Mouse (Mus musculus): ENCODE measurements around the gene Ano4. TPM values are rescaled to one million over a fixed set of nuclear protein-coding genes. Genes with fewer than 3 reads are reported as not detected.

The Ano4 gene
- total RNA-seq (2021): 1 to 10 TPM; 4.5 to 6.1 TPM

DNA sequence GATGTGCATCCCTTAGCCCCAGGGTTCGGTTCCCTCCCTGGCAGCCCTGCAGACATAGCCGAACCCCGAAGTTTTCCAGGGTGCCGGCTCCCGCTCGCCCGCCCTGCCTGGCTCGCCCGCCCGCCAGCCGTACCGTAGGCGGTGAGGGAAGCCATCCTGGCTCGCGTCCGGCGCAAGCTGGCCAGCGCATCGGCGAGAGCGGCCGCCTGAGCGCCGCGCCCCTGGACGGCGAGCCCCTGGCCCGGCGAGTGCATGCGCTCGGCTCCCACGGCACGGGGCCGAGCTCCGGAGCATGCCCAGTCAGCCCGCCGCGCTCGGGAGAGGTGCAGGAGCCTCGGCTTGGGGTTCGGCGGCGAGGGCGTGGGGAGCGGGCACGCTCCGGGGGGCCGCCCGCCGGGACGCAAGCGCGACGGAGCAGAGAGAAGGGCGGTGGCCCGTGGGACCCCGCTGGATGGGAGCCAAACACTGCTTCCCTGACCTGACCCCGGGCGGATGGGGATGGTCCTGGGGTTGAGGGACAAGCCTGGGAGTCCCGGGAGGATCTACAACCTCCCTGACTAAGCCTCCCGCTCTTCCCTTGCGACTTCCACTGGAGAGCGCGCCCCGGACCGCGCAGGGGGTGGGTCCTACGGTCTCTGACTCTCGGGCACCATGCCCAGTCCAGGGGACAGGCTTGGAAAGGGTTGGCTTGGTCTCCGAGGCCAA, at the start of gene Ano4:
Gene Ano4 (minus strand): TSS at position 272 of the 705 bp plus-strand sequence.
- intact Hi-C loops (cut with DNase I): loop anchor here (5.0 kb wide), 1 partner anchor 38 kb away; no protein-coding TSS in a partner anchor
- peak; percentile 67 to 70 for DNase-seq

DNA sequence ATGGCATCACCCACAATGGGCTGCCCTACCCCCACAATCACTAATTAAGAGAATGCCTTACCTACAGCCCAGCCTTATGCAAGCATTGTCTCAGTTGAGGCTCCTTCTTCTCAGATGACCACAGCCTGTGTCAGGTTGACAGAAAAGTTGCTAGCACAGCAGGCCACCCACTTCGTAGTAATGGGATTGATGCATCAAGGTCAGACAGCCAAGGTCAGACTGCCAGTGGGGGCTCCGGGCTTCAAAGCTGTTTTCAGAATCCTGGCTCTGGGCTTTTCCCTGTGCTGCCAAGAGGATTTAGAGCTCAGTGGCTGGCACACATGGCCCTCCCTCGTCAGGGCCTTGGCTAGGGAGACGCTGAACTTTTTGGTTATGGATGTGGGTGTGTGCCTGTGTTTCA, 48.1 kb upstream of the Ano4 start:
- intact Hi-C loops (cut with DNase I): no loop called here
- DNase-seq: no peak

DNA sequence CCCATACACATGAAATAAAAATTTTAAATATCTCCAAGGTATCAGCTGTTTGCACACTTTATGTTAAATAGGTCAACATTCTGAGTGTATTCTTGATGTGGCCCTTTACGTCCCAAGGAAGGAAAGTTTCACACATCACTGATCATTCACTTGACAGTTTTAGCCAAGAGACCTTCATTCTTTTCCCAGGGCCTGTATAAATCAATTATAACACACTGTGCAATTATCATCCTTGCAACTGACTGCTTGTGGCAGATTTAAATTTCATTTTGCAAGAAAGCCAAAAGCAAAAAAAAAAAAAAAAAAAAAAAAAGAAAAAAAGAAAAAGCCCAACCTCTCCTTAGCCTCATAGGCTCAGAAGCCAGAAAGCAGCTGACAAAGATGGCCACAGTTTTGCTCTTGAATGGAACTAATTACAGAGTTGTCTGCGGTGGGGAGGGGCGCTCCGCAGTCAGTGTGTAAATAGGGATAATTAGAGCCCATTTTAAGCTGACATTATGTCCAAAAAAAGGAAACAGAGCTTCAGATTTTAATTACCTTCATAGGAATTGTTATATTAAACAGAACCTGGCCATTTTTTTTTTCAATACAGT, 47.1 kb upstream of the Ano4 start:
- no peak for DNase-seq
- intact Hi-C loops (cut with DNase I): no loop called here

DNA sequence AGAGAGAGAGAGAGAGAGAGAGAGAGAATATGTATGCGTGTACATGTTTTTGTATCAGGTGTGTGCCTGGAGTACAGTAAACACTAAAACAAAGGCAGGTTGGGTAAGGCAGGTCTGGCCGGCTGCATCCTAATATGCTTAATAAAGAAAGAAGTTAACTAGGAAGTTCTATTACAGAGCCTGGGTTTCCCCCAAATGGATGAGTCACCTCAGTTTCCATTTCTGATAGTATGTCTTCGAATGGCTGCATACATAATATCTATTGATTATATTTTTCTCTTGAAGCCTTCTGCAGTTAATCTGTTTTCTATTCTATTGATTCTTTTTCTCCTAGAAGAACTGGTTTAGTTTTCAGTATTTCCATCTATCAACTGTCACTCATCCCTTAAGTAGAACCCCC, 41.9 kb upstream of the Ano4 start:
- no peak for DNase-seq

DNA sequence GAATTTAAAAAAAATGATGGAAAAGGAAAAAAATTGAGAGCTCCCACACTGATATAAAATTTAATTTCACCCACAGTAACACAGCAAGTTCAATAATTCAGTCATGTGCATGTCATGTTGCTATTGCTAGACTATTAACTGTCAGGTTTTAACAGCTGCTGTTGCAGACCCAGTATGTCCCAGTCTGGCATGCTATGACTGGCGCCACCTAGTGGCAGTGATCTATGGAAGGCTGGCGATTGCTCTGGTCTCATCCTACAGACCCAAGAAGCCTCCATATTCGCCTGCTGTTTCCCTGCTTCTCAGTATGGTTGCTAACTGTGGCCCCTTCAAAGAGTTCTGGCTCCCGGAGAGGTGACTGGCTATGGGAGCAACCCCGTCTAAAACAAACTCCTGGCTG, 38.9 kb upstream of the Ano4 start:
- peak; percentile 80 to 90 for DNase-seq
- intact Hi-C loops (cut with DNase I): loop anchor here (1.0 to 10.0 kb wide), 3 partner anchors 41 to 251 kb away; partner anchors contain the start of gene Ano4

More for the DNA sequence above, 41.9 kb upstream of the Ano4 start:
- intact Hi-C loops (cut with DNase I): loop anchor here (10.0 kb wide), 1 partner anchor 248 kb away; no protein-coding TSS in a partner anchor

DNA sequence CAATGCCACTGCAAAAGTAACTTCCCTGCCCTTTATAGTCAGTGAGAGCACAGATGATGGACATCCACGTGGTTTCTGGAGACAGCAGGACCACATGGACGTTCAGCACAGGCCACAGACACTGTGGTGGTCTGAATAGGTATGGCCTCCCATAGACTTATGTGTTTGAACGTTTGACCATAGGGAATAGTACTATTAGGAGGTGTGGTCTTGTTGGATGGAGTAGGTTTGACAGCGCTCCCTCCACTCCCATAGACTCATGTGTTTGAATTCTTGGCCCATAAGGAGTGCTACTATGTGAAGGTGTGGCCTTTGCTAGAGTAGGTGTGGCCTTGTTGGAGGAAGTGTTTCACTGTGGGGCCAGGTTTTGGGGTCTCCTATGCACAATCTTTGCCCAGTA, 33.2 kb upstream of the Ano4 start:
- intact Hi-C loops (cut with DNase I): no loop called here
- no peak for DNase-seq

DNA sequence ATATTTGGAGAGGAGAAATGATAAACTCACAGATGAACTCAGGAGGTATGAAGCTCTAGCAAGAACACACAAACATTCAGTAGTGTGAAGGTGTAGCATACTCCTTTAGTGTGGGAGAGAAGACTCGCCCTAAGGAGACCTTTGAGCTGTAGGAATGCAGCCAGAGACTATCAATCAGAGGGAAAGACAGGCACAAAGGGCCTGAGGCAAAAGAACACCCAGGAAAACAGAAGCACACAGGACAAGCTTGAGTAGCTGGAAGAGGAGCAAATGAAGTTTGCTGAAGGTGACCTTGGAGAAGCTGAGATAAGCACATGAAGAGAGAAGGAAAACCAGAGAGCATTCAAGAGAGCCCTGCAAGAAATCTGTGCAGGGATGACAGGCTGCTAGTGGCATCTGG, 25.5 kb upstream of the Ano4 start:
- DNase-seq: no peak
- intact Hi-C loops (cut with DNase I): no loop called here

DNA sequence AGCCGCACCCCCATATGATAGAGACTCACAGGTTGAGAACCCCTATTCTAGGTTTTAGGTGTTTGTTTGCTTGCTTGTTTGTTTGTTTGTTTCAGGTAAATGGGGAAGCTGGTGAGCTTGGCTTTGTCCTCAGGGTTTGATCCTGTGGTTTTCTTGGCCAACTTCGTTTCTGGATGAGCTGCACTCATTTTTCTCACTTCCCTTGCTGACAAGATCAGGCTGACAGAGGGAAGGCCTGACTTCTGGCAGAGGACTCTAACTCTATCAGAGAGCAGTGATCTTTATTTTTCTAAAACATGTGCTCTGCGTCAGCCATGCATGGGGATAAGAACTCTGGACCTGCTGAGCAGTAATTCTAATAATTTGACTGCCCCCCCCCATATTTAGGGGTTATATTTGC, 14.4 kb upstream of the Ano4 start:
- intact Hi-C loops (cut with DNase I): no loop called here

DNA sequence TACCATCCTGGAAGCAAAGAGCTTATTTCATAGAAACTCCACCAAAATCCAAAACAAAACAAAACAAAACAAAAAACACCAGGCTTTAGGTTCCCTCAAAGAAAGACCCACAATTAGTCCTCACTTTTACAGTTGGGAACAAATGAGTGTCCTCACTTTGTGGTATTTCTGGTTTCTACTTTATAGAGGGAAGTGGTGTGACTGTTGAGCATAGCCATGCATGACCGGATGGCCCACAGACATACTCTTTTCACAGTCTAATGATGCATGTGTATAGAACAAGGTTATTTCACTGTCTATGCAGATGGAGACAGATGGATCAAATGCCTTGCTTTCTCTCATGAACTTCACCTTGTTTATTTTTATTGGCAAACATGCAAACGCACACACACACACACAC, 10.1 kb upstream of the Ano4 start:
- DNase-seq: no peak
- intact Hi-C loops (cut with DNase I): no loop called here

More for the DNA sequence above, 14.4 kb upstream of the Ano4 start:
- DNase-seq: no peak

DNA sequence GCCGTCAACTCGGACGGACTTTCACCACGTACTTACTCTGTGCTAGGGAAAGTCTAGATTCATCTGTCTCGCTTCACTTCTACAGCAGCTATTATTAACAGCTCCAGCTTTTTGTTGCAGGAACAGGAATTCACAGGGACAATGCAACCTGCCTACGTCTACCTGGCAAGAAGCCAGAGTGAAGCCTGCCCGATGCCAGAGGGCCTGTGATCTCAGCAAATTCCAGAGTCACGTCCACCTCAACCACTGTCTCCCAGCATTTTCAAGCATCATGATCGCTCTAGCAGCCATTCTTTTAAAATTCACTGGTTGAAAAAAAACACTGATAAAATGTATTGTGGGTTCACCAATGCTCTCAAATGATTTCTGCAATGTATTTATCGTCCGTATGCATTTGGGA, 6.9 kb upstream of the Ano4 start:
- intact Hi-C loops (cut with DNase I): no loop called here
- no peak for DNase-seq

DNA sequence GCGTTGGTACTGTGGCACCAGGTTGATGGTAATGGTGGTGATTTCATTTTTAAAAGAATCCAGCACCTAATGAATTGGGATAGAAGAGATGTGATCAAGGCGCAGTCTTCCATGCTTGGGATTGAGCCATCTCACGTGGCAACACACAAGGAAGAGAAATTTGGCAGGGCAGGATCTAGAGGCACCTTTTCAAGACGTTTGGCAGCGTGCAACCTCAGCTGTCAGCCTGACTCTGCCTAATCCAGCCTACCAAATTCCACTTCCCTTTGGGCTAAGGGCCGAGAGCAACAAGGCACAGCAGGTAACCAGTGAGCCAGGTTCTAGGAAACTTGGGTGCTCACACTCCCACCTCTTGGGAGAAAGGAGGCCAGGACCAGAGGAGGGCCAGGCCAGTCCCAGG, 1.0 kb upstream of the Ano4 start:
- intact Hi-C loops (cut with DNase I): no loop called here

DNA sequence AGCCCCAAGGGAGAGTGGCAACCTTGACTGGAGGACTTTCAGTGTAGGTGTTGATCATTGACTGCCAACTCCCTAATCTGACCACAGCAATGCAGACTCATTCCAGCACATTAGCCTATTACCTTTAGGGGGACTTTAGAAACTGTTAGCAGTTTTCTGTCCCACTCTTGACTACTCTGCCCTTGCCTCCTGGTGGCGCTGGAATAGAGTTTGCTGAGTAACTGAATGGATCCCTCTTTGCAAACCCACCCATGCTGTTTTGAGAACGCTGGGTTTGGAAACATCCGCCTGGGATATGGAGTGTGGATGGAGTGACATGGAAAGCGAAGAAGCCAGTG, 603 bp upstream of the Ano4 start:
- DNase-seq: no peak
- intact Hi-C loops (cut with DNase I): no loop called here

More for the DNA sequence above, 1.0 kb upstream of the Ano4 start:
- no peak for DNase-seq

DNA sequence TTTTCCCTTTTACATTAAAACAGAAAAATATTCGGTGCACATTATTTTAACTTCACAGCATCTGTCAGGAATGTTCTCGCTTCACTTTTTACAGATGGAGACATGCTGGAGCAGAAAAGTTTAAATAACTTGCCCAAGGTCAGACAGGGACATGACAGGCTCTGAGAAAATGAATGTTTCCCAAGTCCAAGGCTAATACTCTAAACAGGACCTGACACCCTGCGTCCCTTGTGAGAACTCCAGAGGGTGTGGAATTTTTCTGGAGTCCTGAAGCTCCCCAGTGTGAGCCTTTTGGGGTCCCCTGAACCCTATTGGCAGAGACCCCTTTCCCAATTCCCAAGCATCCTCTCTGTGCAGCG, 451 bp downstream of the Ano4 start:
- DNase-seq: no peak
- intact Hi-C loops (cut with DNase I): loop anchor here (5.0 kb wide), 1 partner anchor 38 kb away; no protein-coding TSS in a partner anchor

DNA sequence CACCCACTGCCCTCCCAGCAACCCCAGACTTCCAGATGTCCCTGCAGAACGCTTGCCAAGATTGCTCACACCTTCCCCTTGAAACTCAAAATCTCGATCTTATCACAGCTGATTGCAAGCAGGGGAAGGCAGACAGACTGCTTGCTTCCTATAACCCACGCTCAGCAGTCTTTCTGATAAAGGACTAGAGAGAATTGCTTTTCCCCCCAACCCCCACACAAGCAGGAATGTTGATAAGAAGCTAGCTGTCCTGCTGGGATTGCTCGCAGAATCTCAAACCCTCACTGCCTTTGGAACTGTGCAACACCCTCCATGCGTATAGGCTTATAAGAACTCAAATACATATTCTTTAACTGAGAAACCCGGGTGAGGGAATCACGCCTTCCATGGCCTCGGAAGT, 846 bp downstream of the Ano4 start:
- peak; percentile 21 to 24 for DNase-seq
- intact Hi-C loops (cut with DNase I): loop anchor here (5.0 kb wide), 1 partner anchor 39 kb away; no protein-coding TSS in a partner anchor

DNA sequence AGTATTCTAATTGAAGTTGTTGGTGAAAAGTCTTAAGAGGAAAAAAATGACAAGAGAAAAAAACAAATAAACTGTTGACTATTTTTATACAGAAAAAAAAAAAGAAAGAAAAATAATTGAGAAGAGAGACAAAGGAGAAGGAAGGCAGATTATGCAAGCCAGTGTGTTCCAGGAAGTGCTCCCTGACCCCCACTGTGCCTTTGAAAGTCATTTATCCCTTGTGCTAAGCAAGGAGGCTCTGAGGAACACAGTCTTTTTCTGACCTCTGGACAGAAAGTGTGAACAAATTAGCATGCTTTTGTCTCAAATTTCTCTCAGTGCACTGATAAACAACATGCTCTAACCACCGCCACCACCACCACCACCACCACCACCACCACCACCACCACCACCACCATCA, 14.3 kb downstream of the Ano4 start:
- DNase-seq: no peak
- intact Hi-C loops (cut with DNase I): loop anchor here (1.0 kb wide), 1 partner anchor 55 kb away; no protein-coding TSS in a partner anchor

DNA sequence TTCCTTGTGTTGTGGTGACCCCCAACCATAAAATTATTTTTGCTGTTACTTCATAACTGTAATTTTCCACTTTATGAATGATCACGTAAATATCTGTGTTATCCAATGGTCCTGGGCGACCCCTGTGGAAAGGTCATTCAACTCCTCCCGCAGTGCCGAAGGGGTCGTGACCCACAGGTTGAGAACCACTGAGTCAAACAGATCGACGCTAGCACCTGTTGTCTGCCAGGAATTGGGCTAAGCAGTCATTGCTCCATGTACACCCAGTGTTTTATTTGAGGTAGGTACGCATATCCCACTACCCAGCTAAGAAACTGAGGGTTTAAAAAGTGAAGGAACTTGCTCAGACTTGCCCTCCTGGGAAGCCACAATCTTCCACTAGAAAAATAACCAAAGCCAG, 14.8 kb downstream of the Ano4 start:
- no peak for DNase-seq
- intact Hi-C loops (cut with DNase I): loop anchor here (1.0 to 10.0 kb wide), 3 partner anchors 55 to 495 kb away; no protein-coding TSS in a partner anchor

DNA sequence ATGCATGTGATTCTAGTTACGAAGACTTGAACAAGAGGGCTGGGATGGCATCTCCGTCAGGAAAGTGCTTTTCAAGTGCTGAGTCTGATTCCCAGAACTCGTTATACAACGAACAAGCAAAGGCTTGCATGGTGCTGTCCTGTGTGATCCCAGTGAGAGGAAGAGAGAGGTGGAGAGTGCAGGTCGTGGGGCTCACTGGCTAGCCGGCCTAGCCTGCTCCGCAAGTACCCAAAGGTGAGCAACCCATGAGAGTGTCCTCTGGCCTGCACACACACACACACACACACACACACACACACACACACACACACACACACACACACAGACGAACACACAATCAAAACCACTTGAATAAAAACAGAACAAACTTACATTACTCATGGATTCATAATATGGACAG, 15.7 kb downstream of the Ano4 start:
- intact Hi-C loops (cut with DNase I): loop anchor here (5.0 to 10.0 kb wide), 2 partner anchors 128 to 496 kb away; no protein-coding TSS in a partner anchor
- DNase-seq: no peak

DNA sequence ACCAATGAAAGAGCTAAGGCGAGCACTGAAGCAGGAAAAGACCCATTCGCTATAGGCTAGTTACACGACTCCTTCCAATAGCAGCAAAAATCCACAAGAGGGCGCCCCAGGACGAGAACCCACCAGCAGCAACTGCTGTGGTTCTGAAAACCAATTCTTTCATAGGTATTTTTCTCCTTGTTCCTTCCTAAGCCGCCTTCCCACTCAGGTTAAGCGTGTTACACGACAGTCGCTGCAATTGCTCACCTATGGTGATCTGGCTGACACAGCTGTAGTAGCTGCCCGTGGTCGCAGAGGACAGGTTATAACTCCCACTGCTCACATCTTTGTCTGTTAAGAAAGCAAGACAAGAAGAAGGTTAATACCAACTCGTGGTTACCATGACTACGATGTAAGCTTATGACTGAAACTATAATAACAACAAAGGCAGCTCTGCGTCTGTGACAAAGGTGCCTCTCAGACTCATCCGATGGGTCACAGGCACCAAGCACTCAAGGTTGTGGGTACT, 17.5 kb downstream of the Ano4 start:
- DNase-seq: peak; percentile 74 to 83
- intact Hi-C loops (cut with DNase I): loop anchor here (1.0 to 10.0 kb wide), 4 partner anchors 56 to 498 kb away; no protein-coding TSS in a partner anchor

DNA sequence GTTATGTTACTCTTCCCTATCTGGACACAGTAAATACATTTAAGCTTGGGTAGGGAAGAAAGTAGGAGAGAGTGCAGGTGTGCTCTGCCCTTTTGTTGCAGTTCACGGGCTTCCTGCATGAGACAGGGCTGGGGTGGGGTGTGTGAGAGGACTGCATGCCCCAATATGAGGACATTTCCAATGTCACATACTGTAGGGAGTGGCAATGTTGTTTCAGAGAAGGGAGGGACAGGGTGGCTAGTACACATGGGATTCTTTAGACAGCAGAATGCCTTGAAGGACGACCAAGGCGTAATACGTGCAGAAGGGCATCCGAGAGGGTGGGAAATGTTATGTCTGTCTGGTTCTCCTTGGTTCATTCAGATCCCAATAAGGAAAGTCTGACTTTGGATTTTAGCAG, 18.2 kb downstream of the Ano4 start:
- intact Hi-C loops (cut with DNase I): loop anchor here (5.0 to 10.0 kb wide), 2 partner anchors 131 to 498 kb away; no protein-coding TSS in a partner anchor
- DNase-seq: no peak

DNA sequence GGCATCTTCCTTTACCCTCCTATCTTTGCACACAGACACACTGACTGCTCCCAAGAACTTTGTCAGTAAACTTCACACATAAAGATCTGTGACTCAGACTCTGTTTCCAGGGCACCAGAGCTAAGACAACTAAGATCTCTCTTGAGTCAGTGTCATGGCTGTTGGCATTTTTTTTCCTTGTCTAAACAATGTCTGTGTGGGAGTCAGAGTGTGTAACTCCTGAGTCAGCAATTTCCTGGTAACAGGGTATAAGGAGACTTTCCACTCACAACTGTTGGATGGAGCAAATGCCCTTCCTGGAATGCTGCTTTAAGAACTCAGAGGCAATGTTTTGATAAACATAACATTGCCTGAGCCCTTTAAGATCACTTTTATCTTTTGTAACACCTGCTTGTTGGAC, 37.0 kb downstream of the Ano4 start:
- intact Hi-C loops (cut with DNase I): no loop called here
- DNase-seq: no peak

DNA sequence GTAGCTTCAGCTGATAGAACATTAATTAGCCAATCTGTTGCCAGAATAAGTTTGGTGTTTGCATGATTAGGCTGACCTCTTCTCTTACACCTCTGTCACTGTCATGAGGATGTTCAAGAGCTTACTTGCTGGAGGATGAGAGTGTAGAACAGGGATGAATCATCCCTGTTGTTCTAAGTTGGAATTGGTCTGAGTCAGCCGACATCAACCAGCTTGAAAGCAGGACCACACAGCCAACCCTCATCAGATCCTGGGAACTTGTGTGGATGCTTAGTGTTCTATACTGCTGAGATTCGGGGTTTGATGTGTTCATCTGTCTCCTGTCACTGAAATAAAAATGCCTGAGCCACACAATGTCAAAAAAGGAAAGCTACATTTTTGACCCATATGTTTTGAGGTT, 44.2 kb downstream of the Ano4 start:
- intact Hi-C loops (cut with DNase I): no loop called here
- no peak for DNase-seq

DNA sequence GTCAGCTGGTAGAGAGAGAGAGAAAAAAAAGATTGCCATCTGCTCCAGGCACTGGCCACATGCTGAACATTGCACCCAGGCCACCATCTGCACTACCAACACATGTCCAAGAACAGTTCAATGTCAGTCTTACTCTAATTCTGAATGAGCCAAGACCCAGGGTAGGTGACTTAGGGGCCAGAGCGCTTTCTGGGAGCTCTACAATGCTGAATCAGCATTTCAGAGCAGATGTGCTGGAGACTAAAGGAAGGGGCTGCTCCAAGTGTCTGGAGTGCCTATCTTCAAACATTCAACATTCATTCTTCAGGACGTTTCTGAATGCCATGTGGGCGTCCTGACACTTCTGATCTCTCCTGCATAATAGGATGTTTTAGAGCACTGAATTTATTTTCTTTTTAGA, 51.8 kb downstream of the Ano4 start:
- intact Hi-C loops (cut with DNase I): no loop called here
- no peak for DNase-seq
